Mouse (Mus musculus): ENCODE measurements around the gene Fbll1. TPM values are rescaled to one million over a fixed set of nuclear protein-coding genes. Genes with fewer than 3 reads are reported as not detected.

Fbll1 gene
- total RNA-seq, 2 experiments from 2014 or later = not detected

DNA sequence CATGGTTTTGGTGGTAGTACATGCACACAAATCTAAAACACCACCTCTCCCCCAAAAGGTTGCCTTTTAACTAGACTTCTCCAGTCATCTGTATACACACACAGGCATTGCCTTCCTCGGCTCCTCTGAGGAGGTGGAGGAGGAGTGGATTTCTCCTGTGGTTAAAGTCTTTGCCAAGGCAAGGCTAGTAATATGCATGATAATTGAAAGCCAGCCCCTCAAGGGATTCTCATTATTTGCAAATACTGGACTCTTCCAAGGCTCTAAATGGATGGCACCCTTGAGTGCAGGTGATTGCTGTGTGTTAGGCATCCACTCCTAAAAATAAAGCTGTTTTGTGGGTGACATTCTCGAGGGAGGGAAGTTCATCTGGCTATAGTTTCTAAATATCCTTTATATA is 10.2 kb downstream of the Fbll1 start:
- no peak for ATAC-seq (replicated peaks; ENCODE audit: low FRiP score, poor library complexity, severe bottlenecking)

GRCm38 (mm10) chr11:35784537-35784936 is 14.1 kb downstream of the Fbll1 start:
- no peak for ATAC-seq (replicated peaks; ENCODE audit: low FRiP score, poor library complexity, severe bottlenecking)

- no peak for ATAC-seq (replicated peaks; ENCODE audit: low FRiP score, poor library complexity, severe bottlenecking)
These were observed 14.7 kb downstream of the Fbll1 start for GRCm38 (mm10) chr11:35784002-35784401.

- ATAC-seq (replicated peaks; ENCODE audit: low FRiP score, poor library complexity, severe bottlenecking) = no peak
These were observed 15.6 kb downstream of the Fbll1 start for GRCm38 (mm10) chr11:35783038-35783437.

GRCm38 (mm10) chr11:35782444-35782843 is 16.2 kb downstream of the Fbll1 start:
- ATAC-seq (replicated peaks; ENCODE audit: low FRiP score, poor library complexity, severe bottlenecking) = no peak

DNA sequence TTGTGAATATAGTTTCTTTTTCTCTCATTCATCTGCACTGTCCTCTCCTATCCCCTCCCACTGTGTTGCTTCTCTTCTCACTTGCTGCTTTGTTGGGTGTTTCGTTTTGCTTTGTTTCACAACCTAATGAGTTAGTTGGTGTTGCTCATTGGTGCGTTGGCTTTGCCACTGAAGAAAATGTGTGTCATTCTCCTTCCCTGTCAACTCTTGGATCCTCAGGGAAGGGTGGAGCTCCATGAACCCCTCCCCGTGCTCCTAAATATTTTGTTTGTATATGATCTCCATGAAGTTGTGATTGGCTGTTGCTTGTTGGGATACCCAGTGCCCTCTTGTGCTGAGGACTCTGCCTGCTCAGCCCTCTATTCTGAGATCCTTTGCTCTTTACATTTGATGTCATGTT is 18.3 kb downstream of the Fbll1 start:
- no peak for ATAC-seq (replicated peaks; ENCODE audit: low FRiP score, poor library complexity, severe bottlenecking)

- ATAC-seq (replicated peaks; ENCODE audit: low FRiP score, poor library complexity, severe bottlenecking) = no peak
These were observed 22.2 kb downstream of the Fbll1 start for GRCm38 (mm10) chr11:35776452-35776851.

DNA sequence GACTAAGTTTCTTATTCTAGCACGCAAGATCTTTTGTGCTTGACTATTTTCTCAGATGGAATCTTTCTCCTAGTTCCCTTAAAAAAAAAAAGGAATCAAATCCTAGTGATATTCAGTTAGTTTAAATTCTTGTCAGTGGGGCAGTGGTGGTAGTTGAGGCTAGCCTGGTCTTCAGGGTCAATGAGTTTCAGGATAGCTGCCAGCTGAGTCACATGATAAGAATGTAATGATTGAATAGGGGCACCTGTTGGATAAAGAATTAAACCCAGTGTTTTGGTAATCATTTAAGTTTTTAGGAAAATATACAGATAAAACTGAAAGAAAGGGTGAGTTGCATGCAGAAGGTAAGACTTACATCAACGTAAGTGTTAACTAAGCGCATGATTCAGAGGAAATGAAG is 23.1 kb downstream of the Fbll1 start:
- no peak for ATAC-seq (replicated peaks; ENCODE audit: low FRiP score, poor library complexity, severe bottlenecking)

DNA sequence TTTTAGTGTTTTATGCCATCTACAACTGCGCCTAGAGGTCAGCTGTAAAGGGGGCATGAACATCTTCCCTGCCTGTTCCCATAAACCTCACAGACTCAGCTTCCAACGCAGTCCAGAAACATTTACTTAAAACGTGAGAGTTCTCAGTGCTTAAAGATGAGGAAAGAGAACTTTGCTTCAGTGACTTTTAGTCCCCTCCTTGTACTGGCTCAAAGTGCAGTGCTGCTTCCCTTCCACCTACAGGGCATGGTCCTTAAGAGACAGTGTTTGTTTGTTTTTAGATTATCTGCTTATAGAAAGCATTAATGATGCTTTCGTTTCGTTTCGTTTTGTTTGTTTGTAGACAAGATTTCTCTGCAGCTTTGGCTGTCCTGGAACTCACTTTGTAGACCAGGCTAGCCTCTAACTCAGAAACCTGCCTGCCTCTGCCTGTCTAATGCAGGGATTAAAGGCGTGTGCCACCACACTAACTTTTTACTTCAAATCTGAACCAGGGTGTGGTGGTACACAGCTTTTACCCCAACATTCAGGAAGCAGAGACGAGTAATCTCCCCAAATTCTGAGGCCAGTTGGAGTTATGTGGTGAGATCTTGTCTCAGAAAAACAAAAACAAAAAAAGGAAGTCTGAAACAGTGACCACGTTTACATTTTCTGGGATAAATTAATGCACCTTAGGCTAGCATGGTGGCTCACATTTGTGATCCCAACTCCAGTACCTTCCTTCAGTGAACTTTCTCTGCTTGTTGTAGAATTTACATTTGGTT is 27.8 kb downstream of the Fbll1 start:
- no peak for ATAC-seq (replicated peaks; ENCODE audit: low FRiP score, poor library complexity, severe bottlenecking)

DNA sequence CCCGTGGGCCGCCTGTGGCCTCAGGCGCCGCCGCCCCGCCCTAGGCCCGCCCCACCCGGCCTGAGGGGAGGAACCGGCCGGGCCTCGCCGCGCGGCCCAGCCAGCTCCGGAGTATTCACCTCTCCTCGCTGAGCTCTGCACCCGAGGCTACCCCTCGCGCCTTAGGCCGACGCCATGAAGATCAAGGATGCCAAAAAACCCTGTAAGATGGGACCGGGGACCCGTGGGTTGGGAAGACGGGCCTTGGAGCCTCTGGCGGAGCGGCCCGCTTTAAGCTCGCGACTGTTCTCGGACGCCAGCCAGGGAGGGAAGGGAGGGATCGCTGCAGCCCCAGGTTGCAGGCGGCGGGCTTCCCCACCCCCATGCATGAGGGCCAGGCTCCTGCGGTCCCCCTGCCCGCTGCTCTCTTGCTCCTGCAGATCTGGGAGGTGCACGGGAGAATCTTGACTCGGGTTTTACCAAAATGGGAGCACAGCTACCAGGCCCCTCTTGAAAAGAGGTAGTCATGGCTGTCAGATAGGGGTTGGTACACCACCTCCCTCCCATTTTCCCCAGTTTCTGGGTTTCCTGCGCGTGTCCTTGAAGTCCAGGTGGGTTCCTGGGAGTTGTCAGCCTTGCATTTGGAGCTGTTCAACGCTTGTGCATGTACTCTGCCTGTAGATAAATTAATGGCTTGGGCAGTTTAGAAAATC is 28.8 kb downstream of the Fbll1 start:
- ATAC-seq (replicated peaks; ENCODE audit: low FRiP score, poor library complexity, severe bottlenecking) = peak; percentile 86

- peak; percentile 96 for ATAC-seq (replicated peaks; ENCODE audit: low FRiP score, poor library complexity, severe bottlenecking)
These were observed 29.4 kb downstream of the Fbll1 start, which contains the start of gene Pank3 for GRCm38 (mm10) chr11:35769188-35769745. TSS of gene Pank3 (plus strand) at chr11:35769484.

GRCm38 (mm10) chr11:35766845-35767244 is 31.8 kb downstream of the Fbll1 start:
- no peak for ATAC-seq (replicated peaks; ENCODE audit: low FRiP score, poor library complexity, severe bottlenecking)

DNA sequence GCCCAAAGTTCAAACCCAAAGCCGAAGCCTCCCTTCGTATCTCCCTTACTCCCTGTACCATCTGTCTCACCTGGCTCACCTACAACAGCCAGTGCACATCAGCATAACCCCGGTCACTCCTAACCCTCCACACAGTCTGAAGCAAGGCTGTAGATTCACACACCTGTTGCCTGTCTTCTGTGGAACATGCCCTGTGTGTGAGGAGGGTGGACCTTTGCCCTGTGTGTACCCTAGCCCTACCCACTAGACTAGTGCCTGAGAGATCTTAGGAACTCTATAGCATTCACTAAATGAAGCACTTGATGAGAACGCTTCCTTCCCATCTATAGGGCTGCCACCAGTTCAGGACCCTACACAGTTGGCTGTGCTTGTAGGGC is 38.1 kb downstream of the Fbll1 start:
- ATAC-seq (replicated peaks; ENCODE audit: low FRiP score, poor library complexity, severe bottlenecking) = no peak

GRCm38 (mm10) chr11:35760001-35760626 is 38.6 kb downstream of the Fbll1 start:
- no peak for ATAC-seq (replicated peaks; ENCODE audit: low FRiP score, poor library complexity, severe bottlenecking)

GRCm38 (mm10) chr11:35756411-35757303 is 42.0 kb downstream of the Fbll1 start:
- no peak for ATAC-seq (replicated peaks; ENCODE audit: low FRiP score, poor library complexity, severe bottlenecking)

GRCm38 (mm10) chr11:35755546-35755945 is 43.1 kb downstream of the Fbll1 start:
- ATAC-seq (replicated peaks; ENCODE audit: low FRiP score, poor library complexity, severe bottlenecking) = no peak

DNA sequence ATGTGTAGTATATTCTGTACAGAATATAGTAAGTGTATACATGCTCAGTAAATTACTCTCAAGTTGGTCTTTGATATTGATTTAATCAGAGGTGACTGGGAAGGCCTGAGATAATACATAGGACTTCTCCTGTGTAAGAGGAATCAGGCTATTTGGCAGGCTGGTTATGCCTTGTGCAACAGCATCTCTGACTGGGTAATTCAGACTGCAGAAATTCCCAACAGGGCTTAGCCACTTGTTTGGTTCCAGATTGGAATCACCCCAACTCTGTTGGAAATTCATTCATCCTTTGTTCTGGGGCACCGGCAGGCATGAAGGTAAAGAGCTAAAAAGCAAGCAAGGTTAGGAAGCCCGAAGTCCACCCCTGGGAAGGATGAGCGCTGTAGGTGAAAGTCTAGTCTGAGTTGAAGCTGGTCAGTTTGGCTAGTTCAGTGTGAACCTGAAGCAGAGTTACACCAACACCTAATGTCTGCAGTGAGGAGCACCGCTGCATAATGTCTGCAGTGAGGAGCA is 43.7 kb downstream of the Fbll1 start:
- ATAC-seq (replicated peaks; ENCODE audit: low FRiP score, poor library complexity, severe bottlenecking) = no peak

GRCm38 (mm10) chr11:35750578-35750977 is 48.1 kb downstream of the Fbll1 start:
- ATAC-seq (replicated peaks; ENCODE audit: low FRiP score, poor library complexity, severe bottlenecking) = no peak

Data from erythroblast, adult 5-6 weeks (primary cell).